ENCODE assay signal across 8 mouse cellular contexts in genomic region chr6:88105783-88106611, GRCm38 (mm10). TPM values are rescaled to one million over a fixed set of nuclear protein-coding genes. Genes with fewer than 3 reads are reported as not detected.
A peak's percentile ranks its signal among the peaks of the same experiment; 100 is the strongest.
DNase-seq lines count a peak whose midpoint lies in the region; ATAC-seq and TF ChIP-seq lines count a peak whose summit lies in the region.

No protein-coding gene starts in this region.

- peak in 1 of 2 experiments; percentile 32; a peak in 1 of 4 replicates for TF ChIP-seq EP300 in MEL (IDR thresholded peaks at IDR 0.05; ENCODE audit: low read depth in 1 of 2, low read length in 2 of 2)

- peak; percentile 95 to 98 (median 95) for TF ChIP-seq CTCF in MEL (IDR thresholded peaks at IDR 0.05 in 2 of 3, conservative IDR thresholded peaks at IDR 0.05 in 1 of 3; ENCODE audit: control insufficient read depth in 1 of 3, insufficient read depth in 1 of 3, low read depth in 2 of 3, low read length in 3 of 3, poor library complexity in 1 of 3, severe bottlenecking in 1 of 3)
- TF ChIP-seq CTCF in thymus, adult 2 months (IDR thresholded peaks at IDR 0.05; ENCODE audit: borderline replicate concordance, control insufficient read depth, extremely low read depth, insufficient read depth, low read length, poor library complexity): peak; percentile 94

- peak overlapping the region; percentile 31 to 63 for H3K4me3 ChIP-seq in MEL (ENCODE audit: control insufficient read depth in 1 of 2, insufficient read depth in 1 of 2, low read depth in 2 of 2, low read length in 2 of 2)
- H3K4me3 ChIP-seq in hindbrain, embryonic 10.5 days: peak overlapping the region; percentile 36
- H3K4me3 ChIP-seq in lung, embryonic 15.5 days: peak overlapping the region; percentile 11
- peak overlapping the region; percentile 31 for H3K4me3 ChIP-seq in thymus, adult 2 months (ENCODE audit: control insufficient read depth, insufficient read depth, low read length)

- peaks cover 6 to 27% of the 10 kb centered on the region in 2 experiments for H3K4me1 ChIP-seq in MEL (ENCODE audit: control insufficient read depth in 1 of 2, insufficient read depth in 2 of 2, low read length in 2 of 2)
- H3K4me1 ChIP-seq in hindbrain, embryonic 10.5 days (replicated peaks): peaks cover 13% of the 10 kb centered on the region
- peaks cover 6% of the 10 kb centered on the region for H3K4me1 ChIP-seq in lung, embryonic 15.5 days
- H3K4me1 ChIP-seq in thymus, adult 2 months (replicated peaks; ENCODE audit: control insufficient read depth, insufficient read depth, low read length): peaks cover 9% of the 10 kb centered on the region

- H3K79me2 ChIP-seq in MEL (ENCODE audit: control insufficient read depth, insufficient read depth, low read length, poor library complexity): no peaks in the 10 kb centered on the region; the same call in 1 of the 2 replicates

- no peaks in the 10 kb centered on the region for H3K9me3 ChIP-seq in MEL (replicated peaks; ENCODE audit: insufficient read depth, low read length)
- H3K9me3 ChIP-seq in hindbrain, embryonic 10.5 days: no peaks in the 10 kb centered on the region
- no peaks in the 10 kb centered on the region for H3K9me3 ChIP-seq in lung, embryonic 15.5 days

- TF ChIP-seq RAD21 in MEL (IDR thresholded peaks at IDR 0.05; ENCODE audit: low read depth, low read length): peak; percentile 93

- peak overlapping the region; percentile 70 for H3K9ac ChIP-seq in MEL (ENCODE audit: control insufficient read depth, low read depth, low read length, poor library complexity, severe bottlenecking)
- H3K9ac ChIP-seq in lung, embryonic 15.5 days: peak overlapping the region; percentile 41

- peak overlapping the region; percentile 93 for H3K27ac ChIP-seq in MEL (ENCODE audit: control insufficient read depth, low read depth, low read length)
- H3K27ac ChIP-seq in hindbrain, embryonic 10.5 days: peak overlapping the region; percentile 88
- H3K27ac ChIP-seq in lung, embryonic 15.5 days: peak overlapping the region; percentile 58
- H3K27ac ChIP-seq in thymus, adult 2 months (ENCODE audit: control insufficient read depth, insufficient read depth, low read length): no peak overlapping the region

- H3K36me3 ChIP-seq in MEL (ENCODE audit: control insufficient read depth in 1 of 2, insufficient read depth in 2 of 2, low read length in 2 of 2): peaks cover 4 to 22% of the 10 kb centered on the region in 2 experiments
- H3K36me3 ChIP-seq in hindbrain, embryonic 10.5 days: peaks cover 39% of the 10 kb centered on the region
- H3K36me3 ChIP-seq in lung, embryonic 15.5 days: peaks cover 36% of the 10 kb centered on the region
- peaks cover 27% of the 10 kb centered on the region for H3K36me3 ChIP-seq in thymus, adult 2 months (ENCODE audit: control insufficient read depth, insufficient read depth, low read length)

- H3K27me3 ChIP-seq in MEL (ENCODE audit: control insufficient read depth in 1 of 2, insufficient read depth in 2 of 2, low read length in 2 of 2): no peaks in the 10 kb centered on the region
- H3K27me3 ChIP-seq in hindbrain, embryonic 10.5 days (ENCODE audit: insufficient read depth, poor library complexity, severe bottlenecking): no peaks in the 10 kb centered on the region; the same call in 1 of the 2 replicates
- no peaks in the 10 kb centered on the region for H3K27me3 ChIP-seq in lung, embryonic 15.5 days
- no peaks in the 10 kb centered on the region for H3K27me3 ChIP-seq in thymus, adult 2 months (ENCODE audit: control insufficient read depth, insufficient read depth, low read length)

- TF ChIP-seq POLR2A in MEL (IDR thresholded peaks at IDR 0.05; ENCODE audit: control insufficient read depth in 1 of 2, insufficient read depth in 1 of 2, low read depth in 1 of 2, low read length in 2 of 2, poor library complexity in 1 of 2): peak in 1 of 2 experiments; percentile 58; a peak in 1 of 4 replicates
- no peak for TF ChIP-seq POLR2A in thymus, adult 2 months (IDR thresholded peaks at IDR 0.05; ENCODE audit: control insufficient read depth, extremely low read depth, insufficient read depth, low read length, poor library complexity)

- peak overlapping the region; percentile 50 for H3K4me2 ChIP-seq in lung, embryonic 15.5 days

- peak; percentile 95 for DNase-seq in MEL (ENCODE audit: low read depth, low spot score)
- DNase-seq in cerebellum, adult 9-11 months: peak; percentile 95
- DNase-seq in hindbrain, embryonic 10.5 days (ENCODE audit: low spot score): peak; percentile 95
- DNase-seq in layer of hippocampus, adult 9-10 months (ENCODE audit: low spot score): peak; percentile 95
- DNase-seq in ovary, adult 18-20 months (ENCODE audit: low spot score): peak; percentile 87
- DNase-seq in thymus, adult 2 months: peak; percentile 75

- WGBS in hindbrain, embryonic 10.5 days: 10% methylated on average over 32 of the region's 32 CpGs
- 8% methylated on average over 32 of the region's 32 CpGs for WGBS in lung, embryonic 15.5 days
- WGBS in thymus, adult 2 months: 18% methylated on average over 32 of the region's 32 CpGs

- ATAC-seq in frontal cortex, adult (ENCODE audit: low TSS enrichment): peak; percentile 89
- ATAC-seq in lung, embryonic 15.5 days (ENCODE audit: borderline replicate concordance, extremely low read depth, low FRiP score, low TSS enrichment): peak; percentile 85

TF ChIP-seq in MEL, 35 proteins besides CTCF, POLR2A, EP300 and RAD21 (continues in another document):
- no peak for TF ChIP-seq MYC (IDR thresholded peaks at IDR 0.05; ENCODE audit: low read depth, low read length)
- no peak; the same call in 1 of the 2 replicates for TF ChIP-seq KAT2A (conservative IDR thresholded peaks at IDR 0.05; ENCODE audit: low read depth, low read length)
- TF ChIP-seq HCFC1 (IDR thresholded peaks at IDR 0.05; ENCODE audit: low read depth, low read length): peak; percentile 77
- peak; percentile 24; the same call in 1 of the 2 replicates for TF ChIP-seq MAX (IDR thresholded peaks at IDR 0.05; ENCODE audit: low read length)
- no peak for TF ChIP-seq USF2 (IDR thresholded peaks at IDR 0.05; ENCODE audit: borderline replicate concordance in 1 of 2, insufficient read depth in 1 of 2, low read depth in 1 of 2, low read length in 2 of 2)
- TF ChIP-seq TAL1 (IDR thresholded peaks at IDR 0.05; ENCODE audit: low read length): no peak
- TF ChIP-seq POLR2AphosphoS2 (IDR thresholded peaks at IDR 0.05; ENCODE audit: low read length): peak; percentile 60; the same call in 1 of the 2 replicates
- TF ChIP-seq NELFE (IDR thresholded peaks at IDR 0.05; ENCODE audit: low read depth, low read length): peak; percentile 85
- no peak for TF ChIP-seq POLR2AphosphoS5 (IDR thresholded peaks at IDR 0.05; ENCODE audit: borderline replicate concordance, low read depth, low read length)
- peak; percentile 99; the same call in 1 of the 2 replicates for TF ChIP-seq NRF1 (IDR thresholded peaks at IDR 0.05; ENCODE audit: insufficient read depth, low read depth, low read length, poor library complexity, severe bottlenecking)
- TF ChIP-seq MAZ (IDR thresholded peaks at IDR 0.05; ENCODE audit: low read depth, low read length): no peak; the same call in 1 of the 2 replicates
- 0 out of 2 replicates have a peak, but pooled peaks have one; percentile 15 for TF ChIP-seq USF1 (IDR thresholded peaks at IDR 0.05; ENCODE audit: low read depth, low read length)
- no peak for TF ChIP-seq ELF1 (IDR thresholded peaks at IDR 0.05; ENCODE audit: low read depth, low read length)
- TF ChIP-seq CHD1 (IDR thresholded peaks at IDR 0.05; ENCODE audit: low read depth, low read length): no peak
- no peak for TF ChIP-seq TCF12 (IDR thresholded peaks at IDR 0.05; ENCODE audit: low read depth, low read length)
- no peak for TF ChIP-seq GATA1 (IDR thresholded peaks at IDR 0.05; ENCODE audit: low read depth, low read length)
- no peak for TF ChIP-seq CHD2 (IDR thresholded peaks at IDR 0.05; ENCODE audit: low read length)
- no peak for TF ChIP-seq ETS1 (IDR thresholded peaks at IDR 0.05; ENCODE audit: low read depth, low read length)
- peak; percentile 77; the same call in 1 of the 2 replicates for TF ChIP-seq ZMIZ1 (IDR thresholded peaks at IDR 0.05; ENCODE audit: low read depth, low read length)
- TF ChIP-seq MXI1 (IDR thresholded peaks at IDR 0.05; ENCODE audit: low read depth, low read length): peak; percentile 56; the same call in 1 of the 2 replicates
- TF ChIP-seq E2F4 (IDR thresholded peaks at IDR 0.05; ENCODE audit: borderline replicate concordance, low read depth, low read length): peak; percentile 58; the same call in 1 of the 2 replicates
- TF ChIP-seq JUND (IDR thresholded peaks at IDR 0.05; ENCODE audit: low read depth, low read length): no peak
- TF ChIP-seq ZC3H11A (IDR thresholded peaks at IDR 0.05; ENCODE audit: low read depth, low read length): peak; percentile 71
- TF ChIP-seq UBTF (IDR thresholded peaks at IDR 0.05; ENCODE audit: borderline replicate concordance, insufficient read depth, low read depth, low read length): 0 out of 2 replicates have a peak, but pooled peaks have one; percentile 32
- TF ChIP-seq BHLHE40 (IDR thresholded peaks at IDR 0.05; ENCODE audit: borderline replicate concordance, low read depth, low read length): no peak
- no peak for TF ChIP-seq GABPA (IDR thresholded peaks at IDR 0.05; ENCODE audit: low read depth, low read length)
- TF ChIP-seq ZKSCAN1 (IDR thresholded peaks at IDR 0.05; ENCODE audit: low read depth, low read length): no peak
- TF ChIP-seq ZNF384 (IDR thresholded peaks at IDR 0.05; ENCODE audit: low read depth, low read length): peak; percentile 73
- TF ChIP-seq SIN3A (IDR thresholded peaks at IDR 0.05; ENCODE audit: low read length): peak; percentile 60
- TF ChIP-seq MEF2A (IDR thresholded peaks at IDR 0.05; ENCODE audit: extremely low read depth, insufficient replicate concordance, low read depth, low read length, poor library complexity, severe bottlenecking): no peak; the same call in 1 of the 2 replicates
- TF ChIP-seq MAFK (IDR thresholded peaks at IDR 0.05; ENCODE audit: borderline replicate concordance, low read depth, low read length): no peak
- TF ChIP-seq SMC3 (IDR thresholded peaks at IDR 0.05; ENCODE audit: low read depth, low read length): peak; percentile 82
- TF ChIP-seq MYB (IDR thresholded peaks at IDR 0.05; ENCODE audit: low read depth, low read length): no peak
- peak; percentile 56; the same call in 1 of the 2 replicates for TF ChIP-seq RCOR1 (IDR thresholded peaks at IDR 0.05; ENCODE audit: low read depth, low read length)

RNA-seq across cellular contexts. Expression of gene Rpn1, which starts 21.7 kb away (rescaled TPM):
- 284 and 289 TPM in 2 replicates for total RNA-seq in MEL (2012; rRNA removed)
- polyA plus RNA-seq in MEL (2012; ENCODE audit: insufficient read depth in 1 of 2, insufficient read length in 2 of 2, low read depth in 1 of 2, low replicate concordance in 2 of 2, missing spikeins in 1 of 2): 100 to 1,000 TPM; 361 to 412 TPM
- polyA plus RNA-seq in hindbrain, embryonic 10.5 days (2016; fragmentation: Nextera tagmentation; extraction: Ambion mirVana): 277 and 300 TPM in 2 replicates
- 436 and 444 TPM in 2 replicates for polyA plus RNA-seq in lung, embryonic 15.5 days (2015; fragmentation: Nextera tagmentation; extraction: Ambion mirVana)
- polyA plus RNA-seq in thymus, adult 2 months (2012; rRNA removed): 133 and 158 TPM in 2 replicates
